Mouse (Mus musculus) embryonic facial prominence, embryonic 14.5 days (tissue): Measurements from ENCODE around the gene Asns. TPM values are rescaled to one million over a fixed set of nuclear protein-coding genes. Genes with fewer than 3 reads are reported as not detected.

Experiments
- ATAC-seq: fragments of 200-750 bp; cut with Nextera tagmentation; 2 replicates; pipeline ENCODE4 v1.8.0; 2017; ENCODE audit warnings: low read depth, moderate number of reproducible peaks, moderate TSS enrichment
- DNase-seq: peaks from one replicate; pipeline ENCODE4 v3.0.0-alpha.2; 2015; ENCODE audit warnings: low spot score
- H3K27ac ChIP-seq: fragments of 300-500 bp; sonication (generic); replicated peaks from 2 replicates; pipeline ENCODE4 v1.5.1; 2014; ENCODE audit warnings: low read depth, mild to moderate bottlenecking, low read length, moderate library complexity
- H3K27me3 ChIP-seq: fragments of 300-500 bp; sonication (generic); replicated peaks from 2 replicates; pipeline ENCODE4 v1.6.1; 2014; ENCODE audit warnings: low read length; ENCODE audit not compliant: control insufficient read depth, insufficient read depth
- H3K36me3 ChIP-seq: fragments of 300-500 bp; sonication (generic); 2 replicates; pipeline ENCODE4 v1.6.1; 2014; ENCODE audit warnings: low read length, mixed read lengths; ENCODE audit not compliant: control insufficient read depth, insufficient read depth
- H3K4me1 ChIP-seq: fragments of 300-500 bp; sonication (generic); 2 replicates; pipeline ENCODE4 v1.6.1; 2014; ENCODE audit warnings: antibody characterized with exemption, low read length; ENCODE audit not compliant: control insufficient read depth, insufficient read depth
- H3K4me2 ChIP-seq: fragments of 300-500 bp; sonication (generic); 2 replicates; pipeline ENCODE4 v1.6.1; 2014; ENCODE audit warnings: low read depth, mild to moderate bottlenecking, low read length, moderate library complexity, mixed read lengths
- H3K4me3 ChIP-seq: fragments of 300-500 bp; sonication (generic); 2 replicates; pipeline ENCODE4 v1.5.1; 2014; ENCODE audit warnings: low read depth, mild to moderate bottlenecking, low read length
- H3K9ac ChIP-seq: fragments of 300-500 bp; sonication (generic); 2 replicates; pipeline ENCODE4 v1.6.1; 2014; ENCODE audit warnings: low read depth, mild to moderate bottlenecking, low read length, moderate library complexity, mixed read lengths
- H3K9me3 ChIP-seq: fragments of 300-500 bp; sonication (generic); 2 replicates; pipeline ENCODE4 v1.6.1; 2016; ENCODE audit warnings: low read length; ENCODE audit not compliant: control insufficient read depth
- WGBS: fragments of 180-500 bp; shearing (Covaris S2); extraction: QIAGEN DNeasy Blood & Tissue Kit; methylation state at CpG from one replicate; pipeline ENCODE4 v1.1.7; 2014; 5-methylcytosine and 5-hydroxymethylcytosine counted together
- polyA plus RNA-seq: library from polyadenylated mRNA; unstranded; fragments of >200 nt; fragmentation: Nextera tagmentation; extraction: Ambion mirVana; gene quantifications from 2 replicates; pipeline ENCODE4 v1.2.1, GENCODE M21; 2014

Gene Asns
- polyA plus RNA-seq, 1 experiment from 2014 or later: 67.8 TPM

DNA sequence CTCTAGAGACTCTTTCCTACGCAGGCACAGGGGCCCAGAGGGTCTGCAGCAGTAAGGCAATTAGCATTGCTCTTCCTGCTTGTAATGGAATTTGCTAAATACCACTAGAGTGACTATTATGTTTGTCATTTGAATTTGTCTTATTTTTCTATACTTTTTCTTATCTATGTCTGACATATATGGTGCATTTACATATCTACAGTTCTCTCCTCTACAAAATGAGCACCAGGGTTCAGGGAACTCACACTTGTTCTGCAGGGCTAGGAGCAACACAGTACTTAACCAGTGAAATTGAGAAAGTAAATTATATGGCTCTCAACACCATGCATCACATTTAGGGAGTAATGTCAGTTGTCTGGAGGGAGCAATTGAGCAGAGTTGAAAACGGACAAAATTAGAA lies 21.2 kb upstream of the Asns start:
- no peaks in the 10 kb centered on the region for H3K27me3 ChIP-seq
- H3K4me1 ChIP-seq: no peaks in the 10 kb centered on the region
- WGBS: 59% methylated on average over 2 of the region's 2 CpGs
- ATAC-seq (no peak), DNase-seq (no peak)
- H3K9ac ChIP-seq: no peak overlapping the region
- H3K9me3 ChIP-seq: peaks cover 4% of the 10 kb centered on the region; the same call in 1 of the 2 replicates
- no peaks in the 10 kb centered on the region for H3K36me3 ChIP-seq
- H3K4me3 ChIP-seq: no peak overlapping the region
- H3K4me2 ChIP-seq: no peak overlapping the region
- H3K27ac ChIP-seq: no peak overlapping the region

DNA sequence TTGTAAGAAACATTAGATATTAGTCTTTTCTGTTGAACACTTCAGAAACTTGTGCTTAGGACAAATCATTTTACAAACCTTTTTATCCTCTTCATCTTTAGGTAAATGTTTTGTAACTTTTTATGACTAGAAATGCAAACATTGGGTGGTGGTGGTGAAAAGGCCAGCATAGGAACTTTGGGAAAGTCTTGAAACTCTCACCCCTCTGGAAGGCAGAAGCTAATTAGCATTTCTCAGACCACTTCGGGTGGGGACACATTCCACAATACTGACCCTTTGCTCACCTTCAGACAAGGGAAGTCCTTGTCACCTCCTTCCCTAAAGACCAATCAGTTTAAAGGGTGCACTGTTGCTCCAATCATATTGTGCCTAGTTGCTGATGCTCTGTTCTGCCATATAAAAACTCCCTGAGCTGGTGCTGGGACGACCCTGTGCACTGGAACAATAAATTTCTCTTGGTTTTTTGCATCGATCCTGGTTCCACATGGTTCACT lies 18.8 kb upstream of the Asns start:
- H3K27me3 ChIP-seq: no peaks in the 10 kb centered on the region
- ATAC-seq (no peak), DNase-seq (no peak)
- no peaks in the 10 kb centered on the region for H3K9me3 ChIP-seq
- H3K4me1 ChIP-seq: no peaks in the 10 kb centered on the region
- 62% methylated on average over 3 of the region's 3 CpGs for WGBS
- H3K27ac ChIP-seq: no peak overlapping the region
- no peaks in the 10 kb centered on the region for H3K36me3 ChIP-seq
- no peak overlapping the region for H3K4me2 ChIP-seq
- H3K4me3 ChIP-seq: no peak overlapping the region
- H3K9ac ChIP-seq: no peak overlapping the region

DNA sequence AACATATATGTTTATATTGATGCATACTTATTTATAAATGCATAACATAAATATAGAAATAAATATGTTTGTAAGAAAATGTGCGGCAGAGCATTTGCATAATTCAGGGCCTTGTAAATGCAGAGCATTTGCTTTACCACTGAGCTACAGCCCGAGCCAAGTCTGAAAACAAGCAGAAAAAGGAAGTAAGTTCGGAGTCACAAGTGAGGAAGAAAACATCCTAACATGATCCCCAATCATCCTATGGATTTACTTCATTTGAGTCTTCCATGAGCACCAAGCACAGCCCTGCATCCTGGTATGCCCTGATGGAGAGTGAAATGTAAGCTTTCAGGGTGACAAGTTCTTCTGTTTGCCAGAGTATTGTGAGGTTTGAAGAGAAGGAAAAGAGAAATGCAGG lies 15.2 kb upstream of the Asns start:
- Histone ChIP-seq H3K27me3 (no peaks in the 10 kb centered on the region), H3K27ac (no peak overlapping the region), H3K4me1 (no peaks in the 10 kb centered on the region), H3K9ac (no peak overlapping the region), H3K36me3 (no peaks in the 10 kb centered on the region), H3K4me3 (no peak overlapping the region), H3K4me2 (no peak overlapping the region), H3K9me3 (no peaks in the 10 kb centered on the region)
- WGBS: 77% methylated on average over 3 of the region's 3 CpGs
- ATAC-seq (no peak), DNase-seq (no peak)

DNA sequence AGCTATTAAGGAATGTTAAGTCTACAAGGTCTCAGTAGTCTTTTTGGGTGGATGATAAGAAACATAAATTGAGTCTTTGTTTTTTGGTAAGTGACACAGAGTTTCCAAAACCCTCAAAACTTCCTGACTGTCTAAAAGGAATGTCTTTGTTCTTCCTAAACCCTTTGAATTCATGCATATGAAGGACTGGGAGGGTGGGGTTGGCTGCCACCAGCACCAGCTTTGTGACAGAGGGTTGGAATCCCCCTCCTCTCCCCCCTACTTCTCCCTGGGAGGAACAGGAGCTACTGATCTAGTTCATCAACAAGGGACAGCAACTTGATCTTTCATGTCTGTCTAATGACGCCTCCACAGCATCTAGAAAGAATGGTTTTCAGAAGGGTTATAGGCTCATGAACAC lies 13.7 kb upstream of the Asns start:
- Histone ChIP-seq H3K4me1 (no peaks in the 10 kb centered on the region), H3K4me3 (no peak overlapping the region), H3K27ac (no peak overlapping the region), H3K9me3 (no peaks in the 10 kb centered on the region), H3K9ac (no peak overlapping the region), H3K36me3 (no peaks in the 10 kb centered on the region), H3K27me3 (no peaks in the 10 kb centered on the region), H3K4me2 (no peak overlapping the region)
- ATAC-seq: no peak
- 40% methylated on average over 1 of the region's 1 CpGs for WGBS
- no peak for DNase-seq

DNA sequence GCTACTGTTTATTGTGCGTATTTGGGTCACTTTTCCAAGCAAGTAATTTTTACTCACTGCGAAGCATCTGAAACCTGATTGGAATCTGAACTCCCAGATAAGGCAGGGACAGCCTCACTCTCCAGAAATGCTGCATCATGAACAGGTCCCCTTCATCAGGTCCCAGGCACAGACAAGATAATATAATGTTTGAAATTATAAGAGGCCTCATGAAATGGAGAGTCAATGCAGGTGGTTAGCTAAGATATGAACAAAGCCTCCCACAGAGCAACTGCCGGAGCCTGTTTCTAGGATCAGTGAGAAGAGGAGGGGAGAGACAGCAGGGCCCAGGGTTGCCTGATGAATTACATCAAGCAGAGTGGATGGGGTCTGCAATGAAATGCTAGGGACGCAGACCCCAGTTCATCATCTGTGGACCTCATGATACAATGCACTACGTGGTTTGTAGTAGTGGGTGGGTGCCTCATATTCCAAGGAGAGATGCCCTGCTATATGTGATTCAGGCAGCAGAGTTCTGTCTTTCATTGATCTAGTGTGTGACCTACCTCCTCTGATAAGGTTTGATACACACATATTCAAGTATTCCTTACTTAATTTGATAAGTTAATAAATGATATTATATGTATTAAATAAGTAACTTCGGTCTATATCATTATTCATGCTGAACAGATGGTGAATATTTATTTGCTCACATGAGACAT lies 5.1 kb upstream of the Asns start:
- no peaks in the 10 kb centered on the region for H3K27me3 ChIP-seq
- DNase-seq (no peak), ATAC-seq (no peak)
- H3K4me1 ChIP-seq: no peaks in the 10 kb centered on the region
- H3K4me2 ChIP-seq: no peak overlapping the region
- H3K9me3 ChIP-seq: no peaks in the 10 kb centered on the region
- no peak overlapping the region for H3K27ac ChIP-seq
- no peak overlapping the region for H3K9ac ChIP-seq
- H3K4me3 ChIP-seq: no peak overlapping the region
- WGBS: 85% methylated on average over 6 of the region's 6 CpGs
- no peaks in the 10 kb centered on the region for H3K36me3 ChIP-seq

DNA sequence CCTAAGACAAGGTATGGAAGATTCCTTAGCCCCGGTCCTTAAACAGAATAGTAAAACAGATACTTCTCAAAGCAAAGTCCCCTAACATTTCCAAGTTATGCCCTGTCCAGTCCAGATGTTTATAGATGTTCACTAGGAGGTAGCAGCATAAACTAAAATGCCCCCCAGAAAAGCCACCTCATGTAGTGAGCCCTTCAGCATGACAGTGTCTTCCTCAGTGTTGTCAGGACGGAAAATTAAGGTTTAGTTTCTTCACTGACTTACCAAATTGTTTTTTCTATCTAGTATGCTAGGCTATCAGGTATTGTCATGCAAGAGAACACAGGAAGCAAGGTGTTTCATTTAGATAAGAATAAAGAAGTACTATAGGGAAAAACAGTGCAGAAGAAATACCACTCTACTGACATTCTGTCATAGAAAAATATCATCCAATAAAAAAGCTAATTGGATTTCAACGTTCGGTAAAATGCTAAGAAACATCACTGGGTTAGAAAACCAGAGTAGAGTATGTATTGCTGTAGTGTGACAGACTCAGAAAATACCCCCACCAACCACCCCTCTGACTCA lies 4.1 kb upstream of the Asns start:
- no peak for ATAC-seq
- Histone ChIP-seq H3K27ac (no peak overlapping the region), H3K4me1 (peaks cover 2% of the 10 kb centered on the region; the same call in 1 of the 2 replicates), H3K9me3 (no peaks in the 10 kb centered on the region), H3K27me3 (no peaks in the 10 kb centered on the region), H3K36me3 (no peaks in the 10 kb centered on the region), H3K4me2 (no peak overlapping the region), H3K9ac (no peak overlapping the region), H3K4me3 (no peak overlapping the region)
- 83% methylated on average over 4 of the region's 4 CpGs for WGBS
- no peak for DNase-seq

DNA sequence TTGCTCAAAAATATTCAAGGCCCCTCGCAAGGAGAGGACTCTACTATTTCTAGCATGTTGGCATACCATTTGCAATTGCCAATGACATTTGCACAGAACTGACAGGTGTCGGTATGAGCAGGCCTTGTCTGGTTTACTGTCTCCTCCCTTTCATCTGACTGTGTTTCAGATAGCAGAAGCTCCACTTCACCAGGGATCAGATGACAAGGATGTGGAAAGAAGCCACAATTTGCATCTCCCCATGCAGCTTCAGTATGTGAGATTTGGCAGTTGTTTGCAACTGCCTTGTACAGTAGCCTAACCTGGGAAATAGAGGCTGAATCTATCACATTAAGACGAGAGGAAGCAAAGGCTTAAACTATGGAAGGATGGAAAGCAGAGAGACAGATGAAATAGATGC lies 3.6 kb upstream of the Asns start:
- H3K36me3 ChIP-seq: no peaks in the 10 kb centered on the region
- H3K9me3 ChIP-seq: no peaks in the 10 kb centered on the region
- no peak overlapping the region for H3K4me2 ChIP-seq
- H3K9ac ChIP-seq: no peak overlapping the region
- H3K27ac ChIP-seq: no peak overlapping the region
- H3K27me3 ChIP-seq: no peaks in the 10 kb centered on the region
- ATAC-seq (no peak), DNase-seq (peak; percentile 5)
- peaks cover 6% of the 10 kb centered on the region; the same call in 1 of the 2 replicates for H3K4me1 ChIP-seq
- no peak overlapping the region for H3K4me3 ChIP-seq
- WGBS: 69% methylated on average over 3 of the region's 3 CpGs

DNA sequence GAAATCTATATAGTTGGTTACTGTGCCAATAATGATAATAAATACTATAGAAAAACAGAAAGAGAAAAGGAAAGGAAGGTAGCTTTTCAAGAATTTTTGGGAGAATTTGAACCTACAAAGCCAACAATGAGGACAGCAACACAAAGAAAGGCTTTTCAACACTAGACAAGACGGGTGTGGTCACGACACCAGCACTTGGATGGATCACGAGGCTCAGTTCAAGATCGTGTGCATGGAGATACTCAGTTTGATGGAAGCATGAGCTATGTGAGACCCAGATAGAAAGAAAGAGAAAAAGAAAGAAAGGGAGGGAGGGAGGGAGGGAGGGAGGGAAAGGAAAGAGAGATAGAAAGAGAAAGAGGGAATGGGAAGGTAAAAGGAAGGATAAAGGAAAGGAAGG lies 2.8 kb upstream of the Asns start:
- H3K4me3 ChIP-seq: no peak overlapping the region
- DNase-seq (no peak), ATAC-seq (no peak)
- H3K27ac ChIP-seq: no peak overlapping the region
- peaks cover 10% of the 10 kb centered on the region; the same call in 1 of the 2 replicates for H3K4me1 ChIP-seq
- no peaks in the 10 kb centered on the region for H3K9me3 ChIP-seq
- H3K36me3 ChIP-seq: no peaks in the 10 kb centered on the region
- H3K9ac ChIP-seq: no peak overlapping the region
- H3K27me3 ChIP-seq: no peaks in the 10 kb centered on the region
- no peak overlapping the region for H3K4me2 ChIP-seq
- 84% methylated on average over 4 of the region's 4 CpGs for WGBS

DNA sequence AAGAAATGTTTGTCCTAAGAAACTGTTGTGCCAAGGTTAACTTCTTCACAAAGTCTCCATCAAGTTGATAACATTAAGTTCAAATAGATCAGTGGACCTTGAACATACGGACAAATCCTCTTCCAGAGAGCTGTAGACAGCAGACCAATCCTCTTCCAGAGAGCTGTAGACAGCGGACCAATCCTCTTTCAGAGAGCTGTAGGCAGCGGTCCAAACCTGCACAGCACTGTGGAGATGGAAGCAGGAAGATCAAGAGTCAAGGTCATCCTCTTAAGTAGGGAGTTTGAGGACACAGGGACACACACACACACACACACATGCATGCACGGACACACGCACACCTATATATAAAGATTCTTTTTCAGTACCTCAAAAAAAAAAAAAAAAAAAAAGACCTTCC lies 612 bp upstream of the Asns start:
- Histone ChIP-seq H3K9me3 (no peaks in the 10 kb centered on the region), H3K4me1 (peaks cover 10% of the 10 kb centered on the region; the same call in 1 of the 2 replicates), H3K4me2 (0 out of 2 replicates have a peak overlapping the region, but pooled peaks have one; percentile 89), H3K4me3 (no peak overlapping the region), H3K27me3 (no peaks in the 10 kb centered on the region), H3K27ac (no peak overlapping the region), H3K9ac (no peak overlapping the region), H3K36me3 (no peaks in the 10 kb centered on the region)
- 60% methylated on average over 5 of the region's 5 CpGs for WGBS
- ATAC-seq (no peak), DNase-seq (no peak)
